Mouse (Mus musculus) thymus, postnatal 4 days (tissue): ENCODE measurements around the gene Sdhaf3.
A peak's percentile ranks its signal among the peaks of the same experiment; 100 is the strongest.
"Not testable (repeated sequence)": the region's sequence is repeated elsewhere in the genome, so short reads cannot be mapped to it uniquely, and the experiment has no call there.

Experiments
- DNase-seq: peaks from one replicate; pipeline ENCODE4 v3.0.0; 2021

Sdhaf3 gene

DNA sequence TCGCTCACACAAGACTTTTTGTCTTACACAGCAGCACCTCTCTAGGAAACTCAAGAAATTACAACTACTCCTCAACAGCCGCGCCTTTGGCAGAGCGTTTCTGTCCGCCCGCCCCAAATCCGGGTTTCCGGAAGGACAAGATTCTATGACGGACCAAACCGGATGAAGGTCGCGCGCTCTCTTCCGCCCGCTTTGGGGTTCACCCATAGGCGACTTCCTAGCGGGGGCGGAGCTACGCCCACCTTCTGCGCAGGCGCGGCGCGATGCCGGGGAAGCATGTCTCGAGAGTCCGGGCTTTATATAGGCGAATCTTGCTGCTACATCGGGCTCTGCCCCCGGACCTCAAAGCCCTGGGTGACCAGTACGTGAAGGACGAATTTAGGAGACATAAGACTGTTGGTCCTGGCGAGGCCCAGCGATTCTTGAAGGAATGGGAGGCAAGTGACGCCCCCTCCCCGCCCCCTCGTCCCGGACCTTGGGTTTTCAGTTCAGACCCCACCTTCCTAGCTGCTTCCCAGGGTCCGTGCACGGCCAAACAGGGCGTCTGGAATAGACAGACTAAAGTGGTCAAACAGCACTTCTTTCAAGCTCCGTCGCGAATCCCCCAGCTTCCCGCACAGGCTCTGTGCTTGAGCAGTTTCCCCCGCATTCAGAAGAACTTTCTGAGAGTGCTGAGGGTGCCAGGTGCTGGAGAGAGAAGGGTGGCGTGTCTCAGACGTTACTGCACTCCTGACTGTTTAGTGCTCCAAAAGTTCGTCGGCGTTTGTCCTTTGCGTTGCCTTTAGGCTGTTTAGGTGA is at the start of gene Sdhaf3:
Gene Sdhaf3 (plus strand): TSS at position 241 of the 798 bp plus-strand sequence.
- DNase-seq, result peak; percentile 95

DNA sequence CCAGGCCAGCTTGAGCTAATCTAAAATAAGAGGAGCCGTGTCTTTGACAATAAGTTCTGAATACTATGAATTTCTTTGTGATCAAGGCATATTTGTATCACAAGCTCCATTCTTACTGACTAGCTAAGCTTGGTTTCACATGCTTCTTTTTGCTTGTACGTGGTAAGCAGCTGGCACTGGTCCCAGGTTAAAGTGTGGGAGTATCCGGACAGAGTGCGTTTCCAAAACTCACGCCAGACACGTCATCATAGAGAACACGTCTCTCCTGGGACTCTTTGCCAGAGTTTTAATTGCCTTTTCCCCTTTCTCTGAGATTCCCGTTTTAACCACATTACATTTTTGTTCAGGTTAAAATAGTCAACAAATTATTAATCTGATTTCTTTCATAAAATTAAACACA is 46.2 kb upstream of the Sdhaf3 start:
- no peak for DNase-seq

DNA sequence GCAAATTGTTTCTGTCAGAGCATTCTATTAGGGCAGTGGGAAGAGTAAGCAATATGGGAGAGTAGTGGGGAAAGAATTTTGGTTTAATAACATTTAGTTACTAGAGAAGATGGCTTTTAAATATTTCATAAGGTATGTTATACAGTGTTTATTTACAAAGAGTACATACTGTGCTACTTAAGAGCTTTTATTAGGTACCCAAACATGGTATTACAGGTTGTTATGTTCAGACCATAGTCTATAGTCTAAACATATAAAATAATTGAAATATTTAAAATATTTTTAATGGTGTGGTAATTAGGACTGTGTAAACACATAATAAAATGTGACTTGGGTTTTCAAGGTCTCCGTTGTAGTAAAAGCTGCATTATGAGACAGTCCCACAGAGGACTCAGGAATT is 41.5 kb upstream of the Sdhaf3 start:
- DNase-seq, result no peak

DNA sequence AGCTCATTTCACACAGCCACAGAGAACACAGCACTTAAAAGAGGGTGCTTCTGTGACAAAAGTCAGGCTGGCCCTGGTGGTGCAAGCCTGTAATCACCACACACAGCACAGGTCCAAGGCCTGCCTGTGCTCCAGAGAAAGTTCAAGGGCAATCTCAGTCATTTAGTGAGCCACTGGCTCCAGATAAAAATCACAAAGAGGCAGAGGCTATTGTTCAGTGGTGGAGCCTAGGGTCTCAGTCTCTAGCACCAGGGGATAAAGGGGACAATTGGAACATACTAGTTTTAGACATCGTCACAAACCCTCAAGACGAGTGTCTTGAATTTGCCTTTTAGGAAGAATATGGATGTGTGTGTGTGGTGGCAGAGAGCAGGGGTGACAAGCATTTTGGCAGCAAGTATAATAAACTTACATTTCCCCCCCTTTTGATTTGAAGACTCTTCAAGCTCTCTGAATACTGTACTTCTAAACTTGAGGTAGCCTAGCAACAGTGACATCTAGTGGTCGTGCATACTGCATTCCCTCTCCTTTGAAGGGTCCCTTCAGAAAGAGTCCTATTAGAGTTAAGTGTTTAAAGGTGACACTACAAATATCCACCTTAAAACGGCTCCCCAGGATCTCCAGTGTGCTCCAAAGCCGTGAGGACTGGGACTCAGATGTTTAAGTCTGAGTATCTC is 40.8 kb upstream of the Sdhaf3 start:
- peak; percentile 38 for DNase-seq

DNA sequence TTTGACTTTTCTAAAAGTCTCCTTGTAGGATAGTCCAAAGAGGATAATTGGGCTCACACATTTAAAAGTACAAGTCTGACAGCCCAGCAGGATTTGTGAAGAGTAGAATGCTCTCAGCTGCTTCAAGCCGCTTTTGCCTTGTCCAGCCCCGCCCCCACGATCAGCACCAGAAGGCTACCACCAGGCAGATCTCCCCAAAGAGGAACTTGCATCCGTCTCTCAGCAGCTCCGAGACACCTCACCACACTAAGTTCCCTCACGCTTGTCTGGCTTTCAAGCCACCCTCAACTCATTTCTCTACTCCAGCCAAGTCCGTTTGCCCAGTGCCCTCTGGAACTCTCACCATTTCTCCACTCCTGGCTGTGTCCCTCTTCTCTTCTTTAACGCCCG is 40.3 kb upstream of the Sdhaf3 start:
- DNase-seq, result no peak

DNA sequence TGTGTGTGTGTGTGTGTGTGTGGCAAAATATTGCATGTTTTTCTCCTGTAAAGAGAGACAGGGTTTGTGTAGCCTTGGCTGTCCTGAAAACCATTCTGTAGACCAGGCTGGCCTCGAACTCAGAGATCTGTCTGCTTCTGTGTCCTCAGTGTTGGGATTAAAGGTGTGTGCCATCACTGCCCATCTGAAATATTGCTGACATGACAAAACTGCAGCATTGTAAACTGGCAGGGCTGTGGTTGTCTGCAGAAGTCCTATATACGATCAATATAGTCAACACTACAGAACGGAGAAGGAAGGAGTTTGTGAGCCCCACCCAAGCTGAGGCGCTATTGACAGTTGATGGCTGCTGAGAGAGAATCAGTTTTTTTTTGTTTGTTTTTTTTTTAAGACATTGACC is 38.5 kb upstream of the Sdhaf3 start:
- DNase-seq, result no peak

DNA sequence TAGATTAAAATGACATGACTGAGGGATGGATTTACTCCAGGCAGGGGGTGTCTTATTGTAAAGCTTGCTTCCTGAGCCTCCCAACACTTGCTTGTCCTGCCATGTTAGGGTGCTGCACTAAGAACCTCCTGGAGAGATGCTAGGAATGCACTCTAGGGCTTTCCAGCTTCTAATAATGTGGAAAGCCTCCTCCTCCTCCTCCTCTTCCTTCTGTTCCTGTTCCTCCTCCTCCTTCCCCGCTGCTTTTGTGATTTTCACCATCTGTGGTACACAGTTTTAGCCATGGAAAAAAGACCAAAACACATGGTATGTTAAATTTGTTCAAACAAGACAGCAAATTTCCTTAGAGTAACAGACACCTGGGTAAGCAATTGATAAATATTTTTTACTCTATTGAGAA is 30.5 kb upstream of the Sdhaf3 start:
- no peak for DNase-seq

DNA sequence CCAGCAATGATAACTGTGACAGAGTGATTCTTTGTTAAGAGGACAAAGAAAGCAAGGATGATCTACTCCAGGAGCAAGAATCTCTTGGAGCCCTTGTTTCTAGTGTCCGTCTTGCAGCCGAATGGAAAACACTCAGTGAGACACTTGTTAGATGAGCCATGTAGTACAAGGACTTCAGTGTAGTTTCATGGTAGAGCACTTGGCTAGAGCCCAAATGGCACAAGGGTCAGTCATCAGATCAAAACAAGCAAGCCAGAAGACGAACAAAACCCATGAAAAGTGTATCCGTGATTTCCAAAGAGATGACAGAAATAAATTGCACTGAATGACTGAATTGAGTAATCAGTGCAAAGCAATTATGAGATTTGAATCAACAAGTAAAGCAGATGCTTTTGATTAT is 25.0 kb upstream of the Sdhaf3 start:
- DNase-seq, result no peak

DNA sequence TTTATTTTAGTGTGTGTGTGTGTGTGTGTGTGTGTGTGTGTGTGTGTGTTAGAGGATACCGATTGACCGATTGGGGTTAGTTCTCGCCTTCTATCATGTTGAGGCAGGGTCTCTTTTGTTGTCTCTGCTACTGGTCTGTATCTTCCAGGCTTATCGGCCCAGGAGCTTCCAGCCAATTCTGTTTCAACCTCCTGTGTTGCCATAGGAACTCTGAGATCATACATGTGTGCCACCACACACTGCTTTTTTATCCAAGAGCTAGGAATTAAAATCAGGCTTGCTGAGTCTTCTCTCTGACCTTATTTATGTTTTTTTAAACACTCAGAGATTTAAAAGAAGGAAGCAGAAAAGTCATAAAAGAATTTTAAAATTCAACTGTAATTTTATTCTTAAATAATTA is 24.3 kb upstream of the Sdhaf3 start:
- no peak for DNase-seq

DNA sequence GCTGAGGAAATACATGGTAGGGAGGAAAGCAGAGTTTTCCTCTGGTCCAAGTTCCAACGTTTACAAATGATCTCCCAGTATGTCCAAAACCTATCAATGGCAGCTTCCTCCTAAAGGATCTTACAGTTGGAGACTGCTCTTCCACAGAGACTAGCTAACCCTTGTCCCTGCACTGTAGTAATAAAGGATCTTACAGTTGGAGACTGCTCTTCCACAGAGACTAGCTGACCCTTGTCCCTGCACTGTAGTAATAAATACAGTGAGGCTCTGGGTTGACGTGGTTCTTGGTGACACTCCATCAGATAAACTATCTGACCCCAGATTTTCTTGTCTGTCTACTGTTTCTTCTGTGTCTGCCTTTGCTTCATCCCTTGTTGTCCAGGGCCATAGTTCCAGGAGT is 15.0 kb upstream of the Sdhaf3 start:
- DNase-seq, result no peak

DNA sequence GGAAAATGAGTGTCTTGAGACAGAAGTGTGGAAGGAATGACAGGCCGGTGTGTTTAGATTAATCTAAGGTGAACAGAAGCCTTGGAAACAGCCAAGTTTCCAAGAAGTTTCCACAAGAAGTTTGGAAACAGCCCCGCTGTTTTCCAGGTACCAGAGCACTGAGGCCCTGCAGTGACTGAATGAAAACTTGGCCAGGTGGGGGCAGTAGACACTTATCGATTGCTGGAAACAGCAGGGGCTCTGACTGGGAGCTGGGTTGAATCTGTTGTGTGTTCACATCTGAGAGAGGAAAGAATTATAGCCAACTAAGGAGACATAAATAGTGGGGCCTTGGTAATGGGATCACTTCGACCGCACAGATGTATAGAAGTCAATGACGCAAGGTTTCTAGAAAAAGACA is 13.0 kb upstream of the Sdhaf3 start:
- DNase-seq, result peak; percentile 60

DNA sequence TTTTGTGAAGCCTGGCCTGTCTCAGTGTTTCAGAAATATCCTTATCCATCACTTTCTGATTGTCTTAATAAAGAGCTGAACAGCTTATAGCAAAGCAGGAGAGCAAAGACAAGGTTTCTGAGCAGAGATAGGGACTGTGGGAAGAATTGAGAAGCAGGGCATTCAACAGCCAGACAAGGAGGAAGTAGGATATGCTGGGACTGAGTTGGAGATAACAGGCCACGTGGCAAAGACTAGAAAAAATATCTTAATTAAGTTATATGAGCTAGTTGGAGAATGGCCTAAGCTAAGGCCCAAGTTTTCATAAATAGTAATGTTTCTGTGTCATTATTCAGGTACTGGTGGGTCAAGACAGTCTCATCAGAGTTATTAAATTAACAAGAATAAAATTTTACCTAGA is 8.2 kb upstream of the Sdhaf3 start:
- DNase-seq, result no peak

DNA sequence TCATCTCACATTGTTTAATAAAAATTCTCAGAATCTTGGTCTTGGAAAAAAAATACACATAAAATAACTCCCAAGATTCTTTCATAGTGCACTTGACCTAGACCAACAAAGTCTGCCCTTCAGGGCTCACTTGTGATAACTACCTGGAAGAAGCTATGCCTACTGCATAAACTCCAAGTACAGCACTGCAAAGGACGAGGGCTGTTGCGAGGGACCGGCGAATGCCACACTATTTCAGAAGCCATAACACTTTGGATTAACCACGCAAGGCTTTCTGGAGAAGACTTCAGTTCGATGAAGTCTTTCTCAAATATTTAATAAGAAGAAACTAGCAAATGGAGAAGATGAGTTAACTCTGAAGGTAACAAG is 425 bp upstream of the Sdhaf3 start:
- DNase-seq, result no peak

DNA sequence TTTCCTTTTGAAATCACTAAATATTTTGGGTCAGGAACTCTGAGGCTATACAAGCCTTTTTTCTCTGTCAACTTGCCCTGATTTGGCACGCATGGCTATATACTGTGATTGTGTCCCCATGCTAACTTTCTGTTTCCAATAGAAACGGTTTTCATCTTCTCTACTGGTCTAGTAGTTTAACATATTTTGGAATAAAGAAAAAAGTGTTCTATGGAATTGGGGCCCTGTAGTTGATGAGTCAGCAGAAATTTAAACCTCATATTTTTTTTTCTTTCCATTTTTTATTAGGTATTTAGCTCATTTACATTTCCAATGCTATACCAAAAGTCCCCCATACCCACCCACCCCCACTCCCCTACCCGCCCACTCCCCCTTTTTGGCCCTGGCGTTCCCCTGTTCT is 3.4 kb downstream of the Sdhaf3 start:
- DNase-seq, result not testable (repeated sequence)

DNA sequence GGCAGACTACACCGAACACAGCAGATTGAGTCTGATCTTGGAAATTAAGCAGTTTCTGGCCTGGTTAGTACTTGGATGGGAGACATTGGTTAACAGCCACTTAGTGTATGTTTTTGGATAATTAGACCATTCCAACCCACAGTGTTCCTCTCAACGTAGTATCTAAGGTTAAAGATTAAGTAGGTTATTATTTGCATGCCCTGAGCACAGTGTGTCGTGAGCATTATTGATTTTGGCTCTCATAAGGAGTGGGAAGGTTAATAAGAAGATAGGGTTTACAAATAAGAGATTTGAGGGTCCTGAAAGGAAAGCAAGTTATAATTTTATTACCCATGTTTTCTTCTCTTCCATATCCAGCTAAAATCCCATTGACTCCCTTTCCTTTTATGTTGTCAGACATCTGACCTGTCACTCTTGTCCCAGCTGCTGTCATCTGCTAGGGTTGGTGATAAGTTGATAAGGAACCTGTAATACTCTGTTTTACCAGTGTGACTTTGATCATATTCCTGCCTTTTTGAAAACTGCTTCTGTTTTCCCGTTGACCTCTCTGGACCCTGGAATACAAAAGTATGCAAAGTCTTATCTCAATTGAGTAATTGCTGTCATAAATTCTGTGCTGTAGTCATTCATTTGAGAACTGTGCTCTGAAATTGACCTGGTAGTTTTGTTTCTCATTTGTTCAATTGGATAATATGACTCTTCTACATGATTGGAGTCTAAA is 41.6 kb downstream of the Sdhaf3 start:
- no peak for DNase-seq

DNA sequence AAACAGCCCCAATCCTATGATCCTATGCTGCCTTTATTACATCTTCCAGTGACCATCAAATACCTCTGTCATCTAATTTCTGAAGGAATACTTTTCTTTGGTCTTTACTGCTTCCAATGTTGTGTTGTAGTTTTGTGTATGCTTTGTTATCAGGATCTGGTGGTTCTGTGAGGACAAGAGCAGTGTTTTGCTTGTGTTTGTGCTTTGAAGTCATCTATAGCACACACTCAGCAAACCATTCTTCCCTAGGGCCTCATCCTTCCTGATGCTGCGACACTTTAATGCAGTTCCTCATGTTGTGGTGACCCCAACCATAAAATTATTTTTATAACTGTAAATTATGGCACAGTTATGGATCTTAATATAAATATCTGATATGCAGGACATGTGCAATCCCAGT is 42.2 kb downstream of the Sdhaf3 start:
- no peak for DNase-seq

DNA sequence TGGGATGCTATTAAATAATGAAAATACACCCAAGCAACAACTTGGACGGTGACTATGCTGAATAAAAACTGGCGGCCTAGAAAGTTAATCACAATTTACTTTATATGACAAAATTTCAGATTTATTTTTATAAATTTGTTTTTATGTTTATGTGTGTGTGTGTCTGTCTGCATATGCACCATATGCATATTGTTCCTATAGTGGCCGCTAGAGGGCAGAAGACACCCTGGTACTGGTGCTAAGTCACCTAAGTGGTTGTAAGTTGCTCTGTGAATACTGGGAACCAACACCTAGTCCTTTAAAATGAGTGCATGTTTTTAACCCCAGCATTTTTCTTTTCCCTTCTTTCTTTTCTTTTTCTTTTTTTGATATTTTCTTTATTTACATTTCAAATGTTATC is 43.2 kb downstream of the Sdhaf3 start:
- DNase-seq, result peak; percentile 4

DNA sequence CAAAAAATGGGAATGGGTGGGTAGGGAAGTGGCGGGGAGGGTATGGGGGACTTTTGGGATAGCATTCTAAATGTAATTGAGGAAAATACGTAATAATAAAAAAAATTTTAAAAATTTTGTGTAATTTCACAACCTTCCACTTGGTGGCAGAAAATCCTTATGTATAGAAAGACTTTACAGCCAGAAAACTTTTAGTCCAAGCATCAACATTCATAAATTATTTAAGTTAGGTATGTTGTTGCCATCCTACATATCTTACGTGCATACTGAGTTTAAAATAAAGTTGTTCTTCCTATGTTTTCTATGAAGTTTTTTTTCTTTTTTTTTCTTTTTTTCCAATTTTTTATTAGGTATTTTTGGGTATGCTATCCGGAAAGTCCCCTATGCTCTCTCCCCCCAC is 47.3 kb downstream of the Sdhaf3 start:
- no peak for DNase-seq

DNA sequence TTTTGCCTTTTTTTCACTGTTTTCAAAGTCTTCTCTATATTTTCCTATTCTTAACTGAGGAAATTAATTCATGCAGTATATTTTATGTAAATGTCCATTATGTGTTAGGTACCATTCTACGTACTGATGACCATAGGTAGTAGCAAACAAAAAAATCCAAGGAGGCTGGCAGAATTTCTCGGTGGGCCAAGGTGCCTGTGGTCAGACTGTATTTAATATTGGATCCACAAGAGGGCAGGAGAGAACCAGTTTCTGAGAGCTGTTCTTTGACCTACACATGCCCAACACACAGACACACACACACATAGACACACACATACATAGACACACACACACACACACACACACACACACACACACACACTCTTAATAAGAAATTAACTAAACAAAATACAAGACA is 48.2 kb downstream of the Sdhaf3 start:
- DNase-seq, result no peak

DNA sequence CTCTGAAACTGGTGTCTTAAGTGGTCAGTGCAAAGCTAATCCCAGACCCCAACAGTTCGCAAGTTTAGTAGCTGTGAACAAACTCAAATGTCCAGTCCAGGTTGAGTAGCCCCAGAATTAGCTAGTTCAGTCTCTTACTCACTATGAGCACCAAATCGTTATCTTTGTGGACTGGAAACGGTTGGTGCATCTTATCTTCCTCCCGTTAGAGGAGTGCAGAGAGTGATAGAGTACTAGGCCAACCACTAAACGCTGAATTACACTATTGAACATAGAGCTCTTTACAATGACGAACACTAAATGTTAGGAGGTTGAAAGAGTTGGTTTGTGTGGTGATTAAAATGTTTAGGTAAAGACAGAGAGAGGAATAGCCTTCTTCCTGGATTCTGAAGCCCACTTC is 82.3 kb downstream of the Sdhaf3 start:
- DNase-seq, result no peak

DNA sequence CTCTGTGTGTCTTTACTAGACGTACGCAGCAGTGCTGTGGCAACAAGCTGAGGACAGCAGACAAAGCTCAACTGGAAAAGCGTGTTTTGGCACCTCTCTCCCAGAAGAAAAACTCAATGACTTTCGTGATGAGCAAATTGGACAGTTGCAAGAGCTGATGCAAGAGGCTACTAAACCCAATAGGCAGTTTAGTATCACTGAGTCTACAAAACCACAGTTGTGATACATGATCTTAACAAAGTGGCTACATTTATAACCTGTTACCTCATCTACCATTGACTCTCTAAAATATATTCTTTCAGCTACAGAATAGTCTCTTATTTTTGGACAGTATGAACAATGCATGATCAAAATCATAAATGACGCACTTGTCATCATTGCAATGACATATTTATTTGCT is 83.0 kb downstream of the Sdhaf3 start:
- DNase-seq, result no peak

DNA sequence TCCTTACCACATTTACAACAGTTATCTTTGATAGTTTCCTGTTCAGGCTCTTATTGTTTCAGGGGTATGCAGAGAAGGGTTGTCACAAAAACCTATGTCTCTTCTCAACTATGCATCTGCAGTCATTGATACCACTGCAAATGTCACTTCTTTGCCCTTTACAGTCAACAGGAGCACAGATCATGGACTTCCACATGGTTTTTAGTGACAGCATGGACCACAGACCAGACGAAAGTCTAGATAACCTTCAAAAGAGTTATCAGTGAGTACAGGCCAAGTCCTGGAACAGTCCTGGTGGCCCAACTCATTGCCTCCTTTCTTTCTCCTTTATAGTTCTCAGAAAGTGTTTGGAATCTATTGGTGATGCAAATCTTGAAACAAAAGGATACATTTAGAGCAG is 86.1 kb downstream of the Sdhaf3 start:
- no peak for DNase-seq

DNA sequence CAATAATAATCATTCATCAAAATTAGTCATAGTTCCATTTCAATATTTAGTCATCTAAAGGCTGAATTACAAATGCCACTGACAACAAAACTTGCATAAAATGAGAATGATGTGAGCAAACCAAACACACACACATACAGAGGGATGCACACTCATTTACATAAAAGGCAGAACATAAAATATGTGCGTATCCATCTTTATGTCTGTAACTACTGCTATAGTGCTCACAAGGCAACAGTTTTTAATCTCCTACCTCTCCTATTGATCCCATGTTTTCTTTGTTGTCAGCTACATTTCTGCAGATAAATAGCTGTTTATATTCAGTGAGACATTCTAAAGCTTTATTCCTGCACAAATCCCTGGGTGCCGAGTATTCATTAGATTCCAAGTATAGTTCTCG is 107.0 kb downstream of the Sdhaf3 start:
- DNase-seq, result no peak

DNA sequence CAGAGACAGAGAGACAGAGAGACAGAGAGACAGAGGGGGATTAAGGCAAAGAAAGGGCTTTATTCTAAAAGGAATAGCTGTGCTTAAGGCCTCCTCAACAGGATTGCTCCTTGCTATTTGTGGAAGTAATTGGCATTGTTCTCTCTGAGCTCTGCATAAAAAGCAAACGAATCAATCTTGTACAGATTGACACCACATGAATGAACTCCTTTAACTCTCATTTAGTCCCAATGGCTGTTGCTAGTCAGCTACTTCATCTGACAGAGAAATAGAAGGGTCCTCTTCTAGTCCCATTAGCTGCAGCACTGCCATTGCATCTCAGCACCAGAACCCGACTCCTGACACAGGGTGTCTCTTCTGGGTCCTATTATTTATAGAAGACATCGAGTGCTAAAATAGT is 113.0 kb downstream of the Sdhaf3 start:
- DNase-seq, result no peak
